Mouse (Mus musculus): Measurements from ENCODE around the gene Syvn1. TPM values are rescaled to one million over a fixed set of nuclear protein-coding genes. Genes with fewer than 3 reads are reported as not detected.

Syvn1 gene
- polyA plus RNA-seq, 1 experiment from 2014 or later: 18.6 TPM

GRCm38 (mm10) chr19:6058966-6059365 lies 12.6 kb downstream of the Syvn1 start:
- H3K9me3 ChIP-seq (replicated peaks; ENCODE audit: control insufficient read depth, low read length): no peaks in the 10 kb centered on the region
- peak overlapping the region; percentile 90 for H3K4me3 ChIP-seq (ENCODE audit: low read length)
- no peak for ATAC-seq (replicated peaks; ENCODE audit: extremely low read depth, insufficient read depth, low FRiP score)
- no peak overlapping the region for H3K27ac ChIP-seq (ENCODE audit: low read length)
- H3K9ac ChIP-seq (ENCODE audit: low read length): peak overlapping the region; percentile 94
- peaks cover 18% of the 10 kb centered on the region for H3K36me3 ChIP-seq (ENCODE audit: control insufficient read depth, insufficient read depth)
- peaks cover 30% of the 10 kb centered on the region for H3K4me1 ChIP-seq (ENCODE audit: control insufficient read depth, insufficient read depth, low read length)
- 85% methylated on average over 5 of the region's 5 CpGs for WGBS
- H3K27me3 ChIP-seq (ENCODE audit: control insufficient read depth, insufficient read depth, low read length): no peaks in the 10 kb centered on the region
- peak overlapping the region; percentile 88 for H3K4me2 ChIP-seq (ENCODE audit: low read depth, low read length)

- Histone ChIP-seq H3K27ac (ENCODE audit: low read length) (peak within 1 kb of the TSS; percentile 78), H3K9me3 (replicated peaks; ENCODE audit: control insufficient read depth, low read length) (no peaks in the 10 kb centered on the region), H3K27me3 (ENCODE audit: control insufficient read depth, insufficient read depth, low read length) (no peaks in the 10 kb centered on the region), H3K4me1 (ENCODE audit: control insufficient read depth, insufficient read depth, low read length) (peaks cover 30% of the 10 kb centered on the region), H3K36me3 (ENCODE audit: control insufficient read depth, insufficient read depth) (peaks cover 11% of the 10 kb centered on the region; the same call in 1 of the 2 replicates), H3K9ac (ENCODE audit: low read length) (peak within 1 kb of the TSS; percentile 89), H3K4me3 (ENCODE audit: low read length) (peak within 1 kb of the TSS; percentile 78), H3K4me2 (ENCODE audit: low read depth, low read length) (peak within 1 kb of the TSS; percentile 68)
- WGBS: under 1% methylated on average over 58 of the region's 58 CpGs
- ATAC-seq (replicated peaks; ENCODE audit: extremely low read depth, insufficient read depth, low FRiP score): peak; percentile 73
Measured at GRCm38 (mm10) chr19:6061021-6061533, 14.7 kb downstream of the Syvn1 start, which contains the start of gene Znhit2. Gene Znhit2, plus strand, starts transcription at chr19:6061192.

- no peaks in the 10 kb centered on the region for H3K9me3 ChIP-seq (replicated peaks; ENCODE audit: control insufficient read depth, low read length)
- peak overlapping the region; percentile 68 for H3K4me2 ChIP-seq (ENCODE audit: low read depth, low read length)
- peaks cover 27% of the 10 kb centered on the region for H3K4me1 ChIP-seq (ENCODE audit: control insufficient read depth, insufficient read depth, low read length)
- peak overlapping the region; percentile 78 for H3K4me3 ChIP-seq (ENCODE audit: low read length)
- WGBS: under 1% methylated on average over 44 of the region's 44 CpGs
- H3K9ac ChIP-seq (ENCODE audit: low read length): peak overlapping the region; percentile 89
- no peak for ATAC-seq (replicated peaks; ENCODE audit: extremely low read depth, insufficient read depth, low FRiP score)
- no peaks in the 10 kb centered on the region for H3K27me3 ChIP-seq (ENCODE audit: control insufficient read depth, insufficient read depth, low read length)
- peaks cover 11% of the 10 kb centered on the region; the same call in 1 of the 2 replicates for H3K36me3 ChIP-seq (ENCODE audit: control insufficient read depth, insufficient read depth)
- peak overlapping the region; percentile 78 for H3K27ac ChIP-seq (ENCODE audit: low read length)
Measured at GRCm38 (mm10) chr19:6061641-6062302, 15.4 kb downstream of the Syvn1 start.

- H3K9me3 ChIP-seq (replicated peaks; ENCODE audit: control insufficient read depth, low read length): no peaks in the 10 kb centered on the region
- H3K27me3 ChIP-seq (ENCODE audit: control insufficient read depth, insufficient read depth, low read length): no peaks in the 10 kb centered on the region
- peaks cover 30% of the 10 kb centered on the region for H3K4me1 ChIP-seq (ENCODE audit: control insufficient read depth, insufficient read depth, low read length)
- WGBS: 63% methylated on average over 5 of the region's 5 CpGs
- peak overlapping the region; percentile 89 for H3K9ac ChIP-seq (ENCODE audit: low read length)
- no peak for ATAC-seq (replicated peaks; ENCODE audit: extremely low read depth, insufficient read depth, low FRiP score)
- peak overlapping the region; percentile 78 for H3K4me3 ChIP-seq (ENCODE audit: low read length)
- peaks cover 11% of the 10 kb centered on the region; the same call in 1 of the 2 replicates for H3K36me3 ChIP-seq (ENCODE audit: control insufficient read depth, insufficient read depth)
- peak overlapping the region; percentile 68 for H3K4me2 ChIP-seq (ENCODE audit: low read depth, low read length)
- H3K27ac ChIP-seq (ENCODE audit: low read length): peak overlapping the region; percentile 78; the same call in 1 of the 2 replicates
Measured at GRCm38 (mm10) chr19:6062418-6062817, 16.0 kb downstream of the Syvn1 start.

GRCm38 (mm10) chr19:6063081-6063480 lies 16.7 kb downstream of the Syvn1 start:
- ATAC-seq (replicated peaks; ENCODE audit: extremely low read depth, insufficient read depth, low FRiP score): no peak
- peaks cover 33% of the 10 kb centered on the region for H3K4me1 ChIP-seq (ENCODE audit: control insufficient read depth, insufficient read depth, low read length)
- no peak overlapping the region for H3K4me2 ChIP-seq (ENCODE audit: low read depth, low read length)

GRCm38 (mm10) chr19:6066571-6066970 lies 20.2 kb downstream of the Syvn1 start:
- Histone ChIP-seq H3K4me3 (ENCODE audit: low read length) (peak overlapping the region; percentile 54), H3K9ac (ENCODE audit: low read length) (peak overlapping the region; percentile 73), H3K4me2 (ENCODE audit: low read depth, low read length) (peak overlapping the region; percentile 95), H3K4me1 (ENCODE audit: control insufficient read depth, insufficient read depth, low read length) (peaks cover 25% of the 10 kb centered on the region), H3K27me3 (ENCODE audit: control insufficient read depth, insufficient read depth, low read length) (no peaks in the 10 kb centered on the region), H3K27ac (ENCODE audit: low read length) (no peak overlapping the region), H3K36me3 (ENCODE audit: control insufficient read depth, insufficient read depth) (peaks cover 21% of the 10 kb centered on the region), H3K9me3 (replicated peaks; ENCODE audit: control insufficient read depth, low read length) (no peaks in the 10 kb centered on the region)
- 24% methylated on average over 5 of the region's 5 CpGs for WGBS
- ATAC-seq (replicated peaks; ENCODE audit: extremely low read depth, insufficient read depth, low FRiP score): no peak

More at GRCm38 (mm10) chr19:6063081-6063480, 16.7 kb downstream of the Syvn1 start:
- H3K9me3 ChIP-seq (replicated peaks; ENCODE audit: control insufficient read depth, low read length): no peaks in the 10 kb centered on the region
- H3K36me3 ChIP-seq (ENCODE audit: control insufficient read depth, insufficient read depth): peaks cover 11% of the 10 kb centered on the region; the same call in 1 of the 2 replicates
- no peak overlapping the region for H3K9ac ChIP-seq (ENCODE audit: low read length)
- 91% methylated on average over 6 of the region's 6 CpGs for WGBS
- H3K27ac ChIP-seq (ENCODE audit: low read length): no peak overlapping the region
- H3K27me3 ChIP-seq (ENCODE audit: control insufficient read depth, insufficient read depth, low read length): no peaks in the 10 kb centered on the region
- no peak overlapping the region for H3K4me3 ChIP-seq (ENCODE audit: low read length)

- WGBS: under 1% methylated on average over 30 of the region's 30 CpGs
- Histone ChIP-seq H3K4me1 (ENCODE audit: control insufficient read depth, insufficient read depth, low read length) (peaks cover 23% of the 10 kb centered on the region), H3K4me3 (ENCODE audit: low read length) (peak overlapping the region; percentile 54), H3K9ac (ENCODE audit: low read length) (peak overlapping the region; percentile 73), H3K36me3 (ENCODE audit: control insufficient read depth, insufficient read depth) (peaks cover 21% of the 10 kb centered on the region), H3K9me3 (replicated peaks; ENCODE audit: control insufficient read depth, low read length) (no peaks in the 10 kb centered on the region), H3K4me2 (ENCODE audit: low read depth, low read length) (peak overlapping the region; percentile 95), H3K27me3 (ENCODE audit: control insufficient read depth, insufficient read depth, low read length) (no peaks in the 10 kb centered on the region), H3K27ac (ENCODE audit: low read length) (peak overlapping the region; percentile 21)
- peak; percentile 33 for ATAC-seq (replicated peaks; ENCODE audit: extremely low read depth, insufficient read depth, low FRiP score)
Measured at GRCm38 (mm10) chr19:6067011-6067723, 20.8 kb downstream of the Syvn1 start.

- Histone ChIP-seq H3K4me3 (ENCODE audit: low read length) (peak within 1 kb of the TSS; percentile 54), H3K27ac (ENCODE audit: low read length) (peak within 1 kb of the TSS; percentile 38), H3K4me1 (ENCODE audit: control insufficient read depth, insufficient read depth, low read length) (peaks cover 16% of the 10 kb centered on the region), H3K36me3 (ENCODE audit: control insufficient read depth, insufficient read depth) (peaks cover 24% of the 10 kb centered on the region), H3K9ac (ENCODE audit: low read length) (peak within 1 kb of the TSS; percentile 73), H3K27me3 (ENCODE audit: control insufficient read depth, insufficient read depth, low read length) (no peaks in the 10 kb centered on the region), H3K4me2 (ENCODE audit: low read depth, low read length) (peak within 1 kb of the TSS; percentile 95), H3K9me3 (replicated peaks; ENCODE audit: control insufficient read depth, low read length) (no peaks in the 10 kb centered on the region)
- peak; percentile 92 for ATAC-seq (replicated peaks; ENCODE audit: extremely low read depth, insufficient read depth, low FRiP score)
- 9% methylated on average over 33 of the region's 33 CpGs for WGBS
Measured at GRCm38 (mm10) chr19:6067724-6068415, 21.5 kb downstream of the Syvn1 start, which contains the start of gene Tm7sf2. Gene Tm7sf2, minus strand, starts transcription at chr19:6068373.
